Mouse (Mus musculus) limb, embryonic 10.5 days (tissue): ENCODE data around the gene Gm3164. TPM values are rescaled to one million over a fixed set of nuclear protein-coding genes. Genes with fewer than 3 reads are reported as not detected.
"Not testable (repeated sequence)": the region's sequence is repeated elsewhere in the genome, so short reads cannot be mapped to it uniquely, and the experiment has no call there.

Source experiments
- DNase-seq: peaks from one replicate; pipeline ENCODE4 v3.0.0-alpha.2; 2017; ENCODE audit warnings: low spot score
- H3K27ac ChIP-seq: fragments of 300-500 bp; sonication (generic); 2 replicates; pipeline ENCODE4 v1.5.1; 2016; ENCODE audit warnings: mild to moderate bottlenecking
- H3K27me3 ChIP-seq: fragments of 300-500 bp; sonication (generic); 2 replicates; pipeline ENCODE4 v1.6.1; 2016; ENCODE audit warnings: low read depth, mild to moderate bottlenecking; ENCODE audit not compliant: poor library complexity, severe bottlenecking
- H3K36me3 ChIP-seq: fragments of 300-500 bp; sonication (generic); 2 replicates; pipeline ENCODE4 v1.6.1; 2016; ENCODE audit warnings: mild to moderate bottlenecking, moderate library complexity
- H3K4me1 ChIP-seq: fragments of 300-500 bp; sonication (generic); 2 replicates; pipeline ENCODE4 v1.6.1; 2016
- H3K4me3 ChIP-seq: fragments of 300-500 bp; sonication (generic); 2 replicates; pipeline ENCODE4 v1.5.1; 2016; ENCODE audit warnings: mild to moderate bottlenecking, moderate library complexity
- H3K9me3 ChIP-seq: fragments of 300-500 bp; sonication (generic); replicated peaks from 2 replicates; pipeline ENCODE4 v1.6.1; 2016; ENCODE audit warnings: mild to moderate bottlenecking
- WGBS: fragments of 180-500 bp; shearing (Covaris S2); methylation state at CpG from one replicate; pipeline ENCODE4 v1.1.7; 2016; 5-methylcytosine and 5-hydroxymethylcytosine counted together
- polyA plus RNA-seq: library from polyadenylated mRNA; unstranded; fragments of >200 nt; fragmentation: Nextera tagmentation; extraction: Ambion mirVana; gene quantifications from 2 replicates; pipeline ENCODE4 v1.2.1, GENCODE M21; 2016

Gene Gm3164
- polyA plus RNA-seq, 1 experiment from 2014 or later = 0.23 TPM

- not testable (repeated sequence) for H3K9me3 ChIP-seq, H3K36me3 ChIP-seq, H3K4me1 ChIP-seq, DNase-seq, H3K27ac ChIP-seq, H3K4me3 ChIP-seq, H3K27me3 ChIP-seq
- 90% methylated on average over 1 of the region's 2 CpGs for WGBS
Measured at GRCm38 (mm10) chr14:4481445-4481844, 66.2 kb downstream of the Gm3164 start, which contains the start of gene Gm3182. Gene Gm3182, plus strand, starts transcription at chr14:4481745.

Other genes starting within 250 kb of the Gm3164 start
- 0.16 and 0.59 TPM in 2 replicates for gene Gm2974, start 232.9 kb upstream of the Gm3164 start, polyA plus RNA-seq
- not detected in 2 replicates for gene Gm3138, start 165.8 kb upstream of the Gm3164 start, polyA plus RNA-seq
- not detected in 2 replicates for gene Gm3149, start 98.2 kb upstream of the Gm3164 start, polyA plus RNA-seq
- 0.85 and 0.96 TPM in 2 replicates for gene 2610042L04Rik, start 80.7 kb upstream of the Gm3164 start, polyA plus RNA-seq
- not detected in 2 replicates for gene Gm3159, start 17.9 kb upstream of the Gm3164 start, polyA plus RNA-seq
- not detected in 2 replicates for gene Gm3173, start 15.5 kb downstream of the Gm3164 start, polyA plus RNA-seq
- gene Gm3182, start 66.3 kb downstream of the Gm3164 start, polyA plus RNA-seq = not detected in 2 replicates
- gene Gm3047, start 140.0 kb downstream of the Gm3164 start, polyA plus RNA-seq = not detected in 2 replicates
- not detected in 2 replicates for gene Gm8159, start 216.9 kb downstream of the Gm3164 start, polyA plus RNA-seq
- not detected in 2 replicates for gene Gm3239, start 248.7 kb downstream of the Gm3164 start, polyA plus RNA-seq